Mouse (Mus musculus) erythroblast, embryonic 14.5 days (primary cell): ENCODE results near the gene Grk5.

Source experiments
- GATA1 ChIP-seq: IDR thresholded peaks from 2 replicates; pipeline ENCODE4 v1.6.1; 2012; ENCODE audit warnings: low read length, inconsistent platforms, mixed read lengths
- TAL1 ChIP-seq: IDR thresholded peaks from 3 replicates; pipeline ENCODE4 v1.6.1; 2012; ENCODE audit warnings: low read length, inconsistent platforms, mixed read lengths

DNA sequence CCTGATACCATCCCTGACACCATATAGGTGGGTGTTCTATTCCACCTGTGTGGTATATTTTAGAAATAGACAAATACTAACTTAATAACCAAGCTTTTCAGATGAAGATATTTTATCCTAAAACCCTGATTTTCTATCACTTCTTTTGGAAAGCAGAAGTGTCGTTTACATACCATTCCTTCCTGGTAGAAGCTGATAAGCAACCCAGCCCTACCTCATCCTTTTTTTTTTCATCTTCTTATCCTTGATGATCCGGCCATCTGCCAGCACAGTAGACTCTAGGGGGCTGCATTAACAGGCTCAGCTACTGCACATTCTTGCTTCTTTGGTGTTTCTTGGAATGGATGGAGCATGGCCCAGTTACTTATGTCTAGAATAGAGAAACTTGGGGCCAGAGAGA, 195.7 kb downstream of the Grk5 start:
- TF ChIP-seq GATA1 (no peak), TAL1 (no peak)
